ENCODE assay signal across 26 mouse cellular contexts in genomic region chr10:25279406-25279805, GRCm38 (mm10). TPM values are rescaled to one million over a fixed set of nuclear protein-coding genes. Genes with fewer than 3 reads are reported as not detected.
DNase-seq lines count a peak whose midpoint lies in the region; ATAC-seq and TF ChIP-seq lines count a peak whose summit lies in the region.
"Had no signal": no experiment of that assay in that cellular context is flagged by ENCODE, and none has a peak within 500 bp of the region (broad histone marks: within the 10 kb centered on the region; RNA-seq: fewer than 3 reads in every experiment).

No protein-coding gene starts in this region.

- H3K4me2 ChIP-seq in lung, postnatal 0 days (replicated peaks; ENCODE audit: low read depth, low read length), result no peak overlapping the region
- H3K4me2 ChIP-seq: embryonic facial prominence, embryonic 13.5 days; forebrain, embryonic 12.5 days; limb, embryonic 12.5 days; liver, embryonic 11.5 days; midbrain, embryonic 13.5 days; neural tube, embryonic 13.5 days had no signal

- H3K9me3 ChIP-seq in lung, postnatal 0 days (ENCODE audit: low read length), result no peaks in the 10 kb centered on the region
- no peaks in the 10 kb centered on the region for H3K9me3 ChIP-seq in ES-E14 (ENCODE audit: control insufficient read depth, insufficient read depth, low read depth, low read length)
- H3K9me3 ChIP-seq: embryonic facial prominence, embryonic 13.5 days; forebrain, embryonic 12.5 days; heart, embryonic 10.5 days; limb, embryonic 12.5 days; megakaryocyte, embryonic 14.5 days; midbrain, embryonic 13.5 days; neural tube, embryonic 13.5 days had no signal

- H3K27me3 ChIP-seq in lung, postnatal 0 days (replicated peaks; ENCODE audit: insufficient read depth, low read length), result no peaks in the 10 kb centered on the region
- H3K27me3 ChIP-seq: embryonic facial prominence, embryonic 13.5 days; forebrain, embryonic 12.5 days; limb, embryonic 12.5 days; megakaryocyte, embryonic 14.5 days; midbrain, embryonic 13.5 days; neural tube, embryonic 13.5 days had no signal

- H3K36me3 ChIP-seq in lung, postnatal 0 days (ENCODE audit: insufficient read depth, low read length), result no peaks in the 10 kb centered on the region
- peaks cover 2% of the 10 kb centered on the region; the same call in 1 of the 2 replicates for H3K36me3 ChIP-seq in ES-E14 (ENCODE audit: control insufficient read depth, insufficient read depth, low read length, poor library complexity, severe bottlenecking)
- H3K36me3 ChIP-seq: embryonic facial prominence, embryonic 13.5 days; forebrain, embryonic 12.5 days; midbrain, embryonic 13.5 days; neural tube, embryonic 13.5 days had no signal

- 68% methylated on average over 3 of the region's 3 CpGs for WGBS in lung, postnatal 0 days

- no peak for TF ChIP-seq EP300 in lung, postnatal 0 days (IDR thresholded peaks at IDR 0.05)

- H3K9ac ChIP-seq in lung, postnatal 0 days (replicated peaks; ENCODE audit: low read depth), result no peak overlapping the region
- H3K9ac ChIP-seq in ES-E14 (ENCODE audit: insufficient read depth, low read depth, low read length, poor library complexity, severe bottlenecking), result no peak overlapping the region
- H3K9ac ChIP-seq: embryonic facial prominence, embryonic 13.5 days; forebrain, embryonic 12.5 days; limb, embryonic 12.5 days; liver, postnatal 0 days; midbrain, embryonic 13.5 days; neural tube, embryonic 13.5 days had no signal

- no peak overlapping the region for H3K4me3 ChIP-seq in gastrocnemius, adult 2 months
- H3K4me3 ChIP-seq in lung, postnatal 0 days (ENCODE audit: low read depth, low read length), result no peak overlapping the region
- no peak overlapping the region for H3K4me3 ChIP-seq in ES-E14 (ENCODE audit: insufficient read depth in 1 of 2, low read depth in 1 of 2, low read length in 2 of 2, poor library complexity in 1 of 2, severe bottlenecking in 1 of 2)
- H3K4me3 ChIP-seq: embryonic facial prominence, embryonic 13.5 days; erythroblast, embryonic 14.5 days; forebrain, embryonic 12.5 days; heart, embryonic 10.5 days; limb, embryonic 12.5 days; megakaryocyte, embryonic 14.5 days; midbrain, embryonic 13.5 days; myocyte; neural tube, embryonic 13.5 days had no signal

- no peaks in the 10 kb centered on the region for H3K4me1 ChIP-seq in lung, postnatal 0 days (ENCODE audit: insufficient read depth, low read depth, low read length)
- H3K4me1 ChIP-seq in ES-E14 (ENCODE audit: control insufficient read depth in 2 of 2, insufficient read depth in 2 of 2, low read length in 2 of 2, poor library complexity in 1 of 2), result peaks cover 6 to 7% of the 10 kb centered on the region in 2 experiments; a peak in 2 of 4 replicates
- H3K4me1 ChIP-seq: forebrain, embryonic 12.5 days; limb, embryonic 12.5 days; megakaryocyte, embryonic 14.5 days; midbrain, embryonic 13.5 days; neural tube, embryonic 13.5 days had no signal

- no peak for TF ChIP-seq CTCF in gastrocnemius, adult 2 months (IDR thresholded peaks at IDR 0.05)
- TF ChIP-seq CTCF in lung, postnatal 0 days (IDR thresholded peaks at IDR 0.05), result no peak

- peak overlapping the region; percentile 64 for H3K27ac ChIP-seq in gastrocnemius, adult 2 months
- H3K27ac ChIP-seq in lung, postnatal 0 days (ENCODE audit: low read length), result 0 out of 2 replicates have a peak overlapping the region, but pooled peaks have one; percentile 1
- no peak overlapping the region for H3K27ac ChIP-seq in ES-E14 (ENCODE audit: insufficient read depth, low read depth, low read length, poor library complexity, severe bottlenecking)
- H3K27ac ChIP-seq: embryonic facial prominence, embryonic 13.5 days; forebrain, embryonic 12.5 days; heart, embryonic 10.5 days; limb, embryonic 12.5 days; midbrain, embryonic 13.5 days; neural tube, embryonic 13.5 days had no signal

- intact Hi-C loops in gastrocnemius, adult 2 months (cut with DNase I), result loop anchor here (10.0 kb wide), 1 partner anchor 135 kb away; no protein-coding TSS in a partner anchor
- intact Hi-C loops in gastrocnemius, postnatal 14 days (cut with DNase I; ENCODE audit: low total_unique reads), result no loop called here

- in situ Hi-C loops in ES-E14 (cut with MboI; ENCODE audit: low sequenced_read_pairs in 2 of 2, unreplicated experiment in 2 of 2), result no loop called here

- no peak for DNase-seq in gastrocnemius, adult 2 months
- no peak for DNase-seq in gastrocnemius, postnatal 14 days
- no peak for DNase-seq in lung, postnatal 0 days (ENCODE audit: low spot score)
- DNase-seq in lung, postnatal 4 days, result no peak
- peak; percentile 41 for DNase-seq in ES-E14 (ENCODE audit: low read depth, low spot score)
- no peak for DNase-seq in spleen, adult 18-20 months
- DNase-seq: cerebellum, adult 18-20 months; cerebellum, postnatal 14 days; embryo, embryonic 11 days; kidney, adult 11 months; kidney, postnatal 4 days; layer of hippocampus, adult 9-11 months; liver, postnatal 0 days; thymus, postnatal 25 days had no signal

- ATAC-seq in lung, postnatal 0 days, result no peak
- ATAC-seq in monocyte, adult 5-6 weeks (replicated peaks; ENCODE audit: insufficient number of reproducible peaks, low FRiP score, low TSS enrichment, poor library complexity, severe bottlenecking), result 0 out of 2 replicates have a peak, but pooled peaks have one; percentile 50
- no peak for ATAC-seq in CD4-positive, CD25-positive, alpha-beta regulatory T cell, adult 4 months
- ATAC-seq: liver, postnatal 0 days; midbrain, embryonic 13.5 days had no signal

TF ChIP-seq in ES-E14, 5 proteins besides CTCF, POLR2A, EP300 and RAD21:
- TF ChIP-seq CHD2 (IDR thresholded peaks at IDR 0.05; ENCODE audit: low read depth, low read length) (no peak), ZNF384 (IDR thresholded peaks at IDR 0.05; ENCODE audit: low read depth, low read length) (no peak), MAFK (IDR thresholded peaks at IDR 0.05; ENCODE audit: insufficient read depth, low read depth, low read length) (no peak), HCFC1 (IDR thresholded peaks at IDR 0.05; ENCODE audit: borderline replicate concordance, insufficient read depth, low read length) (no peak), ZC3H11A (IDR thresholded peaks at IDR 0.05; ENCODE audit: borderline replicate concordance, low read depth, low read length) (no peak)

RNA-seq across cellular contexts. Expression of gene Akap7, which starts 28.3 kb away (rescaled TPM):
- 10 to 100 TPM; 18.3 to 25.6 TPM for total RNA-seq in gastrocnemius, adult 2 months (2021)
- 10 to 100 TPM; 36.8 to 41.5 TPM for total RNA-seq in gastrocnemius, postnatal 14 days (2021)
- polyA plus RNA-seq in lung, postnatal 0 days (2015; fragmentation: Nextera tagmentation; extraction: Ambion mirVana), result 46.3 and 52.1 TPM in 2 replicates
- total RNA-seq in ES-E14 (2012; rRNA removed), result 12.8 and 13.5 TPM in 2 replicates
- total RNA-seq in monocyte, adult 5-6 weeks (2017), result 17.4 to 28.8 TPM (median 22.7 TPM) in 3 replicates
- 1 to 10 TPM; 3.9 to 6.1 TPM for polyA plus RNA-seq in CD4-positive, CD25-positive, alpha-beta regulatory T cell, adult 4 months (2017; shearing (Covaris generic))
